Mouse (Mus musculus) cortical plate, adult 2 months (tissue): ENCODE results near the gene Pld2.

Experiments
- CTCF ChIP-seq: fragments of 200-500 bp; IDR thresholded peaks from 2 replicates; pipeline ENCODE4 v1.5.1; 2011; ENCODE audit warnings: mild to moderate bottlenecking, control low read depth, low read length; ENCODE audit not compliant: insufficient read depth; ENCODE audit errors: extremely low read depth
- POLR2A ChIP-seq: fragments of 200-500 bp; IDR thresholded peaks from 2 replicates; pipeline ENCODE4 v1.6.1; 2011; ENCODE audit warnings: mild to moderate bottlenecking, low read length, control low read depth; ENCODE audit not compliant: insufficient read depth; ENCODE audit errors: extremely low read depth

DNA sequence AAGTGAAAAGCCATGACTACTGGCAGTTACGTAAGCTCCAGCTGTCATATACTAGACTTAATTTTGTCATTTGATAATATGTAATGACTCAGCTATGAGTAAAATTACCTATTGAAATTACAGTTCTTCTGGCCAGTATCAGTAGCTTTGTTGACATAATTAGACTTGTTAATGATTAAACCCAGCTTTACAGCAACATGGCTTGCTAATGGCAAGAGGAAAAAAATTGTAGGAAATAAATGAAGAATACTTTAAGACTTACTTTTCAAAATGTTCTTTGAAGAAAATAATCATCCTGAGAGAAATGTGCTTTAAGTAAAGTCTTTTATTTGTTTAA lies 39.4 kb upstream of the Pld2 start:
- TF ChIP-seq POLR2A (no peak), CTCF (no peak)
